Mouse (Mus musculus) adrenal gland, adult 8-10 months (tissue): ENCODE data around the gene Tmprss11b. TPM values are rescaled to one million over a fixed set of nuclear protein-coding genes. Genes with fewer than 3 reads are reported as not detected.
"Not testable (repeated sequence)": the region's sequence is repeated elsewhere in the genome, so short reads cannot be mapped to it uniquely, and the experiment has no call there.

ENCODE experiments used
- DNase-seq: peaks from one replicate; pipeline ENCODE4 v3.0.0; 2022
- total RNA-seq, 4 experiments: library from RNA; stranded (reverse); gene quantifications; 2 replicates each; pipeline ENCODE4 v1.2.4; 2022

The Tmprss11b gene
- not detected for total RNA-seq

GRCm38 (mm10) chr5:86676262-86676661, at the start of gene Tmprss11b:
TSS of gene Tmprss11b (minus strand) at chr5:86676362.
- DNase-seq = no peak

- DNase-seq = no peak
These were observed 48.9 kb upstream of the Tmprss11b start for GRCm38 (mm10) chr5:86725021-86725420.

GRCm38 (mm10) chr5:86722820-86723460, 46.8 kb upstream of the Tmprss11b start:
- no peak for DNase-seq

- DNase-seq = no peak
These were observed 38.8 kb upstream of the Tmprss11b start for GRCm38 (mm10) chr5:86714967-86715366.

GRCm38 (mm10) chr5:86704923-86705322, 28.8 kb upstream of the Tmprss11b start:
- DNase-seq = no peak

DNA sequence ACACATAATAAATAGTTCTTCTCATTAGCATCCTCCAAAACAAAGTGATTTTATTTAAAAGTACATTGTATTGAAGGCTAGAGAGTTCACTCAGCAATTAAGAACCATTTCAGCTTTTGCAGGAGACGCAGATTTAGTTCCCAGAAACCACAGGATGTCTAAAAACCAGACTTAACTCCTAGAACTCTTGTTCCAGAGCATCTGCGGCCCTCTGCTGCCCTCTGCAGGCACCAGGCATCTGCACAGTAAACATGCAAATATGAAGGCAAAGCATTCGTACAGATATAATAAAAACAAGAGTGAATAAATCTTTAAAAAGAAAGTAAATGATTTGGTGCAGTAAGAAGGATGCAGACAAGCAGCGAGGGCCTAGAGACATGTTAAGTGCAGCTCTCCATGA, 8.5 kb upstream of the Tmprss11b start:
- DNase-seq = no peak

DNA sequence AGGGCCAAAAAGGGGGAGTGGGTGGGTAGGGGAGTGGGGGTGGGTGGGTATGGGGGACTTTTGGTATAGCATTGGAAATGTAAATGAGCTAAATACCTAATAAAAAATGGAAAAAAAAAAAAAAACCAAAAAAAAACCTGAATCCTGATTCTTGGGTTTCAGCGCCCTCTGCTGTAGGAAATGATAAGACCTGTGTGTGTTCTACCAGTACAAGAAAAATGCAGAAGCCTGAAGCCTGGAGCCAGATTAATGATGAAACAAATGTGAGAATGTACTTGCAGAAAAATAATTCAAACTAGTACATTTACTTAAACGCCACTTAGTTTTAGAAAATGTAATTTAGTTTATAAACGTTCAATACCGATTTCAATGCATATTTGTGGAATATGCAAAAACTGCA, 27.0 kb downstream of the Tmprss11b start:
- not testable (repeated sequence) for DNase-seq

DNA sequence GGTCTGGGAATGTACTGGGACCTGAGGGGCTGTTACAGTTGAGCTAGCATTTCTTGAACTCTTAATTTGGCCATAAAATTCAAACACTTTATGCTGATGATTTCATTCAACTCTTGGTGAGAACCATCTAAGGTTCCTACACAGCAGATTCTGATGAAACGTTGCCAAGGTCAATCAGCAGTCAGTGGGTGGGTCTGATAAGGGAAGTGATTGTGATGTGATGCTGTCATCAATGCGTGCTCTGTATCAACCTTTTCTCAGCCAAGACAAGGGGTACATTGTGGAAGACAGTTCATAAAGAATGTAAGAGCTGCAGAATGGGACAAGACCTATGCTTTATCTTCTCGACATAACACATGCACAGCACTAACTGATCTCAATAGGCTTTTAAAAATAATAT, 35.4 kb downstream of the Tmprss11b start:
- DNase-seq = no peak

DNA sequence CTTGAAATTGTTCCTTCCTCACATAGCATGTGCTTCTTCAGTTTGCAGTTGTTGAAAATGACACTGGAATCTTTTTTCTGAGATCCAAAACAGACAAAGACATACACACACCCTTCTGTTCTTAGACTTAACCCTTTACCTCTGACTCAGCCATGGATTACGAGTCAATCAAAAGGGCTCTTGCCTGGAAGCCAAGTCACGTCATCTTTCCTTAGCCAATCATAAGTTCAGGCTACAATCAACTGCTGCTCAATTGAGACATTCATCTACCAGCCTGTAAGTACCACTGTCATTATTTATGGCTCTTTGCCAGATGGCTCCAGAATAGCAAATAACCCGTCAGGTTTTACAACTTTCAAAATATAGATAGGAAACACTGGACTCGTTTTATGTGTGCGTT, 43.8 kb downstream of the Tmprss11b start, which contains the start of gene Tmprss11f:
Tmprss11f (minus strand) TSS at position 101 of the 400 bp plus-strand sequence.
- DNase-seq = no peak

DNA sequence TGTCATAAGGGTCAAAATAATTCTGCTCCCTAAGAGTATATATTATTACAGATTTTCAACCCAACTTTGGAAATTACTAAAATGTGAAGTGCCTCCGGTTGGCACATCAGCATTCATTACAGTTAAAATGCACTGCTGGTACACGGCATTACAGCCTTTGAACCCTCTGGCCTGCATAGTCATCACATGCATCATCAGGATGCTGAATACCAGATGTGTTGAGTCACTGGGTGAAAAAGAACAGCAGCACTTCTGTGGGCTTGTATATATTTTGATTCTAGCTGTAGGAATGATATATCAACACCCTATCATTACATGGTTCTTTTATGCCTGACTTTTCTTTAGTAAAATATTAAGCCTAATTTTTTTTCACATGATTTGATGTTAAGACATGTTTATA, 45.5 kb downstream of the Tmprss11b start:
- no peak for DNase-seq

GRCm38 (mm10) chr5:86621778-86622177, 54.4 kb downstream of the Tmprss11b start:
- DNase-seq = no peak

Other genes with a start within 250 kb of the Tmprss11b start
- gene Tmprss11a, start 207.4 kb downstream of the Tmprss11b start, total RNA-seq = not detected
- gene Tmprss11g, start 157.8 kb downstream of the Tmprss11b start, total RNA-seq = not detected
- not detected for gene Tmprss11f, start 43.9 kb downstream of the Tmprss11b start, total RNA-seq
- gene Tmprss11e, start 69.5 kb upstream of the Tmprss11b start, total RNA-seq = not detected
- gene Ythdc1, start 127.9 kb upstream of the Tmprss11b start, total RNA-seq = 10 to 100 TPM; 42.3 to 66.2 (median 49.1) TPM
- not detected for gene Ugt2b34, start 230.6 kb upstream of the Tmprss11b start, total RNA-seq